In genomic region chr17:23677236-23677679, GRCm38 (mm10) we compare ENCODE assay signal across 8 mouse cellular contexts. TPM values are rescaled to one million over a fixed set of nuclear protein-coding genes. Genes with fewer than 3 reads are reported as not detected.
DNase-seq lines count a peak whose midpoint lies in the region; ATAC-seq and TF ChIP-seq lines count a peak whose summit lies in the region.

Tnfrsf12a (minus strand) TSS chr17:23677468.

- TF ChIP-seq POLR2A in heart, adult 2 months (IDR thresholded peaks at IDR 0.05; ENCODE audit: insufficient read depth, low read depth, low read length), result peak; percentile 97
- peak; percentile 99 for TF ChIP-seq POLR2A in myocyte (IDR thresholded peaks at IDR 0.05; ENCODE audit: insufficient read length, low read depth)

- peak within 1 kb of the TSS; percentile 58 for H3K4me3 ChIP-seq in embryonic facial prominence, embryonic 13.5 days
- H3K4me3 ChIP-seq in heart, adult 2 months, result peak within 1 kb of the TSS; percentile 67
- peak within 1 kb of the TSS; percentile 65 for H3K4me3 ChIP-seq in liver, embryonic 11.5 days (ENCODE audit: low read depth, low read length)
- peak within 1 kb of the TSS; percentile 99 for H3K4me3 ChIP-seq in myocyte

- H3K9ac ChIP-seq in embryonic facial prominence, embryonic 13.5 days, result peak within 1 kb of the TSS; percentile 73
- H3K9ac ChIP-seq in heart, adult 2 months (ENCODE audit: low read depth, low read length), result peak within 1 kb of the TSS; percentile 69
- H3K9ac ChIP-seq in liver, embryonic 11.5 days (ENCODE audit: low read depth, low read length), result peak within 1 kb of the TSS; percentile 64

- under 1% methylated on average over 34 of the region's 34 CpGs for WGBS in embryonic facial prominence, embryonic 13.5 days
- under 1% methylated on average over 34 of the region's 34 CpGs for WGBS in heart, adult 2 months
- under 1% methylated on average over 34 of the region's 34 CpGs for WGBS in liver, embryonic 11.5 days

- H3K4me2 ChIP-seq in embryonic facial prominence, embryonic 13.5 days, result peak within 1 kb of the TSS; percentile 97
- H3K4me2 ChIP-seq in liver, embryonic 11.5 days, result peak within 1 kb of the TSS; percentile 99
- peak within 1 kb of the TSS; percentile 99 for H3K4me2 ChIP-seq in myocyte (ENCODE audit: low read depth)

- H3K9me3 ChIP-seq in embryonic facial prominence, embryonic 13.5 days, result no peaks in the 10 kb centered on the region
- H3K9me3 ChIP-seq in liver, embryonic 11.5 days (ENCODE audit: control insufficient read depth, low read length), result no peaks in the 10 kb centered on the region

- H3K27ac ChIP-seq in embryonic facial prominence, embryonic 13.5 days, result no peak within 1 kb of the TSS; the same call in 1 of the 2 replicates
- H3K27ac ChIP-seq in heart, adult 2 months, result peak within 1 kb of the TSS; percentile 93
- peak within 1 kb of the TSS; percentile 63 for H3K27ac ChIP-seq in liver, embryonic 11.5 days (ENCODE audit: low read depth, low read length)

- TF ChIP-seq EP300 in heart, adult 2 months (IDR thresholded peaks at IDR 0.05; ENCODE audit: insufficient read depth, low read depth, low read length), result peak; percentile 70; the same call in 1 of the 2 replicates

- intact Hi-C loops in heart, adult 2 months (cut with DNase I), result no loop called here

- H3K79me2 ChIP-seq in heart, adult 2 months (replicated peaks; ENCODE audit: control insufficient read depth, insufficient read depth, low read length), result no peaks in the 10 kb centered on the region
- H3K79me2 ChIP-seq in myocyte (ENCODE audit: control insufficient read depth, insufficient read depth), result peaks cover 28% of the 10 kb centered on the region

- H3K36me3 ChIP-seq in embryonic facial prominence, embryonic 13.5 days, result no peaks in the 10 kb centered on the region
- H3K36me3 ChIP-seq in heart, adult 2 months (ENCODE audit: control insufficient read depth, insufficient read depth, low read length), result no peaks in the 10 kb centered on the region
- H3K36me3 ChIP-seq in liver, embryonic 11.5 days (ENCODE audit: control insufficient read depth, insufficient read depth, low read length), result no peaks in the 10 kb centered on the region
- H3K36me3 ChIP-seq in myocyte (ENCODE audit: control insufficient read depth, insufficient read depth), result peaks cover 3% of the 10 kb centered on the region

- H3K4me1 ChIP-seq in embryonic facial prominence, embryonic 13.5 days, result peaks cover 40% of the 10 kb centered on the region
- peaks cover 2% of the 10 kb centered on the region for H3K4me1 ChIP-seq in heart, adult 2 months (ENCODE audit: control insufficient read depth, insufficient read depth, low read length)
- H3K4me1 ChIP-seq in liver, embryonic 11.5 days (replicated peaks; ENCODE audit: control insufficient read depth, insufficient read depth, low read length), result peaks cover 29% of the 10 kb centered on the region

- peak; percentile 50 for ATAC-seq in embryonic facial prominence, embryonic 13.5 days (ENCODE audit: insufficient number of reproducible peaks, insufficient read depth, low FRiP score, low TSS enrichment, low read depth)
- peak; percentile 52 for ATAC-seq in liver, embryonic 11.5 days (replicated peaks; ENCODE audit: low FRiP score)

- H3K27me3 ChIP-seq in embryonic facial prominence, embryonic 13.5 days, result peaks cover 65% of the 10 kb centered on the region
- peaks cover 6% of the 10 kb centered on the region for H3K27me3 ChIP-seq in heart, adult 2 months (ENCODE audit: control insufficient read depth, insufficient read depth, low read length)
- peaks cover 45% of the 10 kb centered on the region for H3K27me3 ChIP-seq in liver, embryonic 11.5 days (replicated peaks; ENCODE audit: control insufficient read depth, insufficient read depth, low read length)
- H3K27me3 ChIP-seq in myocyte (ENCODE audit: control insufficient read depth, insufficient read depth, insufficient read length), result no peaks in the 10 kb centered on the region

- peak; percentile 93 for DNase-seq in 416B (ENCODE audit: low read depth)
- DNase-seq in adrenal gland, postnatal 25 days, result peak; percentile 88
- peak; percentile 93 for DNase-seq in heart, adult 2 months
- peak; percentile 88 to 89 for DNase-seq in kidney, adult 8-10 months
- peak; percentile 85 for DNase-seq in liver, embryonic 11.5 days (ENCODE audit: low spot score)
- DNase-seq in spleen, postnatal 4 days (ENCODE audit: low spot score in 2 of 2), result peak; percentile 75 to 86

- TF ChIP-seq CTCF in heart, adult 2 months (IDR thresholded peaks at IDR 0.05), result no peak

- H3ac ChIP-seq in myocyte (ENCODE audit: control insufficient read depth, insufficient read length), result peak within 1 kb of the TSS; percentile 72

TF ChIP-seq in myocyte, 11 proteins besides CTCF, POLR2A, EP300 and RAD21:
- peak; percentile 49 for TF ChIP-seq REST (IDR thresholded peaks at IDR 0.05; ENCODE audit: insufficient read depth, insufficient read length)
- no peak for TF ChIP-seq SRF (IDR thresholded peaks at IDR 0.05; ENCODE audit: control insufficient read depth, insufficient read length, low read depth)
- TF ChIP-seq MAX (IDR thresholded peaks at IDR 0.05; ENCODE audit: low read depth), result peak; percentile 3
- TF ChIP-seq TCF3 (IDR thresholded peaks at IDR 0.05; ENCODE audit: insufficient read length, low read depth), result no peak
- TF ChIP-seq POLR2AphosphoS2 (IDR thresholded peaks at IDR 0.05; ENCODE audit: insufficient read length, low read depth), result peak; percentile 100
- no peak for TF ChIP-seq USF1 (IDR thresholded peaks at IDR 0.05; ENCODE audit: low read depth)
- TF ChIP-seq TCF12 (IDR thresholded peaks at IDR 0.05; ENCODE audit: insufficient read depth, poor library complexity, severe bottlenecking), result no peak
- TF ChIP-seq MYOD1 (IDR thresholded peaks at IDR 0.05; ENCODE audit: control insufficient read depth in 1 of 3, insufficient read length in 2 of 3, low read depth in 2 of 3), result peak in 1 of 3 experiments; percentile 34
- no peak for TF ChIP-seq E2F4 (IDR thresholded peaks at IDR 0.05; ENCODE audit: insufficient read depth)
- TF ChIP-seq MYOG (IDR thresholded peaks at IDR 0.05; ENCODE audit: control insufficient read depth in 1 of 3, insufficient read depth in 1 of 3, insufficient read length in 2 of 3, low read depth in 2 of 3), result peak in 1 of 3 experiments; percentile 3
- TF ChIP-seq CEBPB (IDR thresholded peaks at IDR 0.05; ENCODE audit: insufficient read depth, poor library complexity, severe bottlenecking), result no peak

RNA-seq across cellular contexts. Expression of gene Tnfrsf12a, which starts in this region (rescaled TPM):
- 76.5 and 130 TPM in 2 replicates for total RNA-seq in adrenal gland, postnatal 25 days (2021)
- 10.4 and 13.1 TPM in 2 replicates for polyA plus RNA-seq in embryonic facial prominence, embryonic 13.5 days (2015; fragmentation: Nextera tagmentation; extraction: Ambion mirVana)
- 10 to 100 TPM; 80.1 to 82.5 TPM for total RNA-seq in heart, adult 2 months (2021)
- polyA plus RNA-seq in heart, adult 2 months (2012; rRNA removed), result 28.1 and 37.9 TPM in 2 replicates
- polyA plus RNA-seq in liver, embryonic 11.5 days (2014; fragmentation: Nextera tagmentation; extraction: Ambion mirVana), result 7.9 and 9.5 TPM in 2 replicates
- 328 TPM for polyA plus RNA-seq in myocyte (2012; fragmentation: generic; extraction: Trizol)
